In genomic region chr15:85131275-85132192, GRCm38 (mm10) we compare ENCODE assay signal across 9 mouse cellular contexts. TPM values are rescaled to one million over a fixed set of nuclear protein-coding genes. Genes with fewer than 3 reads are reported as not detected.
A peak's percentile ranks its signal among the peaks of the same experiment; 100 is the strongest.
DNase-seq lines count a peak whose midpoint lies in the region; ATAC-seq and TF ChIP-seq lines count a peak whose summit lies in the region.
"Had no signal": no experiment of that assay in that cellular context is flagged by ENCODE, and none has a peak within 500 bp of the region (broad histone marks: within the 10 kb centered on the region; RNA-seq: fewer than 3 reads in every experiment).

Smc1b (minus strand) TSS chr15:85131964.
Ribc2 (plus strand) TSS chr15:85132078.

- no peaks in the 10 kb centered on the region for H3K4me1 ChIP-seq in ES-Bruce4 (ENCODE audit: control insufficient read depth, insufficient read depth, low read length)
- peaks cover 5% of the 10 kb centered on the region for H3K4me1 ChIP-seq in hindbrain, embryonic 14.5 days (replicated peaks; ENCODE audit: control insufficient read depth, insufficient read depth, low read length)
- peaks cover 9% of the 10 kb centered on the region for H3K4me1 ChIP-seq in lung, embryonic 16.5 days (replicated peaks; ENCODE audit: control insufficient read depth, insufficient read depth, low read length)

- no peak for TF ChIP-seq EP300 in ES-Bruce4 (IDR thresholded peaks at IDR 0.05; ENCODE audit: insufficient read depth, low read depth, low read length)

- no peak; the same call in none of the 2 replicates for ATAC-seq in hindbrain, embryonic 14.5 days (ENCODE audit: low FRiP score)
- peak; percentile 71; the same call in 1 of the 2 replicates for ATAC-seq in lung, embryonic 16.5 days (ENCODE audit: low read depth)

- H3K9ac ChIP-seq in ES-Bruce4 (ENCODE audit: low read depth, poor library complexity, severe bottlenecking) = peak within 1 kb of the TSS; percentile 44
- peak within 1 kb of the TSS; percentile 54 for H3K9ac ChIP-seq in hindbrain, embryonic 14.5 days
- peak within 1 kb of the TSS; percentile 45; the same call in 1 of the 2 replicates for H3K9ac ChIP-seq in lung, embryonic 16.5 days (ENCODE audit: low read length)

- TF ChIP-seq CTCF in ES-Bruce4 (IDR thresholded peaks at IDR 0.05; ENCODE audit: low read depth, low read length) = no peak

- 34% methylated on average over 54 of the region's 58 CpGs for WGBS in hindbrain, embryonic 14.5 days
- 31% methylated on average over 56 of the region's 58 CpGs for WGBS in lung, embryonic 16.5 days

- peak; percentile 36 for DNase-seq in cerebellum, adult 9-10 months
- peak; percentile 33 to 82 for DNase-seq in frontal cortex, adult 2 months (ENCODE audit: extremely low spot score in 1 of 2, low spot score in 1 of 2)
- peak; percentile 91 for DNase-seq in hindbrain, embryonic 14.5 days (ENCODE audit: low spot score)
- peak; percentile 79 to 82 for DNase-seq in layer of hippocampus, postnatal 10 days (ENCODE audit: low spot score in 2 of 2)
- peak; percentile 95 for DNase-seq in retina, postnatal 1 day
- DNase-seq in c-Kit-positive CD71-positive TER-119-positive erythroid progenitor cells, embryonic 14.5 days (ENCODE audit: low spot score) = no peak

- no peak within 1 kb of the TSS for H3K27ac ChIP-seq in ES-Bruce4 (ENCODE audit: insufficient read depth, low read length)
- H3K27ac ChIP-seq in hindbrain, embryonic 14.5 days = no peak within 1 kb of the TSS
- no peak within 1 kb of the TSS for H3K27ac ChIP-seq in lung, embryonic 16.5 days (ENCODE audit: low read length)

- H3K27me3 ChIP-seq in ES-Bruce4 (ENCODE audit: control insufficient read depth, insufficient read depth, low read length, poor library complexity, severe bottlenecking) = no peaks in the 10 kb centered on the region; the same call in none of the 2 replicates
- H3K27me3 ChIP-seq in hindbrain, embryonic 14.5 days (ENCODE audit: control insufficient read depth, insufficient read depth, low read length) = peaks cover 5% of the 10 kb centered on the region; the same call in 1 of the 2 replicates
- no peaks in the 10 kb centered on the region for H3K27me3 ChIP-seq in lung, embryonic 16.5 days (ENCODE audit: control insufficient read depth, insufficient read depth, low read depth, low read length)

- H3K36me3 ChIP-seq in ES-Bruce4 (ENCODE audit: control insufficient read depth, insufficient read depth, low read length, poor library complexity, severe bottlenecking) = no peaks in the 10 kb centered on the region
- no peaks in the 10 kb centered on the region for H3K36me3 ChIP-seq in hindbrain, embryonic 14.5 days (replicated peaks; ENCODE audit: control insufficient read depth, insufficient read depth)
- H3K36me3 ChIP-seq in lung, embryonic 16.5 days (ENCODE audit: control insufficient read depth, insufficient read depth, low read length) = no peaks in the 10 kb centered on the region

- H3K9me3 ChIP-seq in ES-Bruce4 (replicated peaks; ENCODE audit: control insufficient read depth, insufficient read depth, low read length, poor library complexity, severe bottlenecking) = no peaks in the 10 kb centered on the region
- H3K9me3 ChIP-seq in hindbrain, embryonic 14.5 days (ENCODE audit: control insufficient read depth, low read length) = no peaks in the 10 kb centered on the region
- H3K9me3 ChIP-seq in lung, embryonic 16.5 days (ENCODE audit: control insufficient read depth, low read length) = peaks cover 6% of the 10 kb centered on the region

- peak within 1 kb of the TSS; percentile 43 for H3K4me3 ChIP-seq in ES-Bruce4 (ENCODE audit: low read depth, low read length)
- peak within 1 kb of the TSS; percentile 30 for H3K4me3 ChIP-seq in hindbrain, embryonic 14.5 days (replicated peaks; ENCODE audit: low read length)
- peak within 1 kb of the TSS; percentile 38 for H3K4me3 ChIP-seq in lung, embryonic 16.5 days (ENCODE audit: low read length)

- TF ChIP-seq POLR2A in ES-Bruce4 (IDR thresholded peaks at IDR 0.05; ENCODE audit: insufficient read depth, low read length) = no peak

- H3K4me2 ChIP-seq in hindbrain, embryonic 14.5 days (replicated peaks) = peak within 1 kb of the TSS; percentile 79
- peak within 1 kb of the TSS; percentile 46 for H3K4me2 ChIP-seq in lung, embryonic 16.5 days (ENCODE audit: low read depth, low read length)

RNA-seq across cellular contexts. Expression of gene Smc1b, which starts in this region (rescaled TPM):
- polyA plus RNA-seq in ES-Bruce4 (2011; ENCODE audit: insufficient read depth, insufficient read length, low read depth, missing spikeins) = 4.8 TPM in 2 replicates
- 0.02 and 0.04 TPM in 2 replicates for polyA plus RNA-seq in frontal cortex, adult 2 months (2012; rRNA removed)
- polyA plus RNA-seq in hindbrain, embryonic 14.5 days (2014; fragmentation: Nextera tagmentation; extraction: Ambion mirVana) = 0.08 TPM in 2 replicates
- under 1 TPM in 1 of 2 experiments, not detected in 1; 0.42 TPM for total RNA-seq in layer of hippocampus, postnatal 10 days (2021)
- polyA plus RNA-seq in lung, embryonic 16.5 days (2015; fragmentation: Nextera tagmentation; extraction: Ambion mirVana) = 0.10 and 0.16 TPM in 2 replicates
- total RNA-seq: MEL had no signal

RNA-seq across cellular contexts. Expression of gene Ribc2, which starts in this region (rescaled TPM):
- polyA plus RNA-seq in ES-Bruce4 (2011; ENCODE audit: insufficient read depth, insufficient read length, low read depth, missing spikeins) = not detected in 2 replicates
- 0.29 and 0.58 TPM in 2 replicates for polyA plus RNA-seq in frontal cortex, adult 2 months (2012; rRNA removed)
- polyA plus RNA-seq in hindbrain, embryonic 14.5 days (2014; fragmentation: Nextera tagmentation; extraction: Ambion mirVana) = 0.48 and 1.1 TPM in 2 replicates
- total RNA-seq in layer of hippocampus, postnatal 10 days (2021) = under 1 TPM; 0.38 to 0.50 TPM
- polyA plus RNA-seq in lung, embryonic 16.5 days (2015; fragmentation: Nextera tagmentation; extraction: Ambion mirVana) = 0.77 and 1.4 TPM in 2 replicates
- total RNA-seq: MEL had no signal

Comparison
In these comparisons a context has a peak if more than half of its experiments do, and no peak if none do; other contexts are left out.
1. Peak in DNase-seq in frontal cortex, adult 2 months; RNA of the genes that start here not detected or under 1 TPM.
2. Peak in DNase-seq in layer of hippocampus, postnatal 10 days; RNA of the genes that start here not detected or under 1 TPM.